8 mouse cellular contexts compared by ENCODE assay signal in genomic region chr3:88191820-88192616, GRCm38 (mm10). TPM values are rescaled to one million over a fixed set of nuclear protein-coding genes. Genes with fewer than 3 reads are reported as not detected.
DNase-seq lines count a peak whose midpoint lies in the region; ATAC-seq and TF ChIP-seq lines count a peak whose summit lies in the region.

No protein-coding gene starts in this region.

- H3K27me3 ChIP-seq in intestine, postnatal 0 days (replicated peaks; ENCODE audit: control insufficient read depth, insufficient read depth, low read length) = peaks cover 40% of the 10 kb centered on the region
- H3K27me3 ChIP-seq in intestine, embryonic 16.5 days (replicated peaks; ENCODE audit: control insufficient read depth, insufficient read depth, low read length) = peaks cover 24% of the 10 kb centered on the region; the same call in 1 of the 2 replicates
- H3K27me3 ChIP-seq in E14TG2a.4 (ENCODE audit: insufficient read depth, low read length) = peaks cover 50% of the 10 kb centered on the region
- peaks cover 34% of the 10 kb centered on the region for H3K27me3 ChIP-seq in stomach, embryonic 15.5 days (replicated peaks)
- peaks cover 68% of the 10 kb centered on the region for H3K27me3 ChIP-seq in heart, embryonic 10.5 days (ENCODE audit: insufficient read depth, poor library complexity, severe bottlenecking)

- no peaks in the 10 kb centered on the region for H3K9me3 ChIP-seq in intestine, postnatal 0 days (ENCODE audit: control insufficient read depth)
- H3K9me3 ChIP-seq in intestine, embryonic 16.5 days (ENCODE audit: control insufficient read depth, low read length) = no peaks in the 10 kb centered on the region
- H3K9me3 ChIP-seq in E14TG2a.4 (ENCODE audit: low read length) = no peaks in the 10 kb centered on the region
- no peaks in the 10 kb centered on the region for H3K9me3 ChIP-seq in stomach, embryonic 15.5 days
- H3K9me3 ChIP-seq in heart, embryonic 10.5 days = no peaks in the 10 kb centered on the region

- H3K36me3 ChIP-seq in intestine, postnatal 0 days (ENCODE audit: control insufficient read depth, insufficient read depth) = no peaks in the 10 kb centered on the region
- no peaks in the 10 kb centered on the region for H3K36me3 ChIP-seq in intestine, embryonic 16.5 days (ENCODE audit: control insufficient read depth, insufficient read depth, low read length)
- no peaks in the 10 kb centered on the region for H3K36me3 ChIP-seq in E14TG2a.4 (ENCODE audit: insufficient read depth, low read length)
- no peaks in the 10 kb centered on the region for H3K36me3 ChIP-seq in stomach, embryonic 15.5 days
- H3K36me3 ChIP-seq in heart, embryonic 10.5 days = no peaks in the 10 kb centered on the region

- no peak for ATAC-seq in intestine, postnatal 0 days
- ATAC-seq in intestine, embryonic 16.5 days = no peak
- ATAC-seq in granulocyte monocyte progenitor cell, adult 5-6 weeks (replicated peaks; ENCODE audit: poor library complexity, severe bottlenecking) = peak; percentile 52; the same call in 1 of the 2 replicates
- 0 out of 2 replicates have a peak, but pooled peaks have one; percentile 14 for ATAC-seq in stomach, embryonic 15.5 days (ENCODE audit: insufficient read depth, low FRiP score, low read depth)

- H3K9ac ChIP-seq in intestine, postnatal 0 days (ENCODE audit: low read depth, low read length) = no peak overlapping the region
- no peak overlapping the region for H3K9ac ChIP-seq in intestine, embryonic 16.5 days (ENCODE audit: low read depth, low read length)
- no peak overlapping the region for H3K9ac ChIP-seq in stomach, embryonic 15.5 days

- no peak overlapping the region for H3K4me2 ChIP-seq in intestine, postnatal 0 days (replicated peaks; ENCODE audit: low read depth)
- H3K4me2 ChIP-seq in intestine, embryonic 16.5 days (ENCODE audit: low read depth, low read length) = no peak overlapping the region
- no peak overlapping the region for H3K4me2 ChIP-seq in stomach, embryonic 15.5 days

- no peak overlapping the region for H3K4me3 ChIP-seq in intestine, postnatal 0 days (ENCODE audit: low read depth, low read length)
- H3K4me3 ChIP-seq in intestine, embryonic 16.5 days (ENCODE audit: low read length) = no peak overlapping the region
- H3K4me3 ChIP-seq in E14TG2a.4 (replicated peaks; ENCODE audit: low read length) = no peak overlapping the region
- no peak overlapping the region for H3K4me3 ChIP-seq in stomach, embryonic 15.5 days (replicated peaks)
- H3K4me3 ChIP-seq in heart, embryonic 10.5 days = no peak overlapping the region

- no peaks in the 10 kb centered on the region for H3K4me1 ChIP-seq in intestine, postnatal 0 days (replicated peaks; ENCODE audit: control insufficient read depth, insufficient read depth, low read length)
- no peaks in the 10 kb centered on the region for H3K4me1 ChIP-seq in intestine, embryonic 16.5 days (ENCODE audit: control insufficient read depth, insufficient read depth, low read length)
- no peaks in the 10 kb centered on the region for H3K4me1 ChIP-seq in E14TG2a.4 (replicated peaks; ENCODE audit: low read depth, low read length)
- no peaks in the 10 kb centered on the region for H3K4me1 ChIP-seq in stomach, embryonic 15.5 days
- H3K4me1 ChIP-seq in heart, embryonic 10.5 days = no peaks in the 10 kb centered on the region

- no peak overlapping the region for H3K27ac ChIP-seq in intestine, postnatal 0 days (ENCODE audit: low read depth, low read length)
- no peak overlapping the region for H3K27ac ChIP-seq in intestine, embryonic 16.5 days (ENCODE audit: low read length)
- H3K27ac ChIP-seq in stomach, embryonic 15.5 days = no peak overlapping the region
- H3K27ac ChIP-seq in heart, embryonic 10.5 days = no peak overlapping the region

- TF ChIP-seq CTCF in intestine, postnatal 0 days (IDR thresholded peaks at IDR 0.05; ENCODE audit: low read depth) = peak; percentile 84
- TF ChIP-seq CTCF in E14TG2a.4 (conservative IDR thresholded peaks at IDR 0.05; ENCODE audit: low read length) = peak; percentile 92

- DNase-seq in cerebellum, adult 8-10 months = peak; percentile 71
- peak; percentile 49 for DNase-seq in lung, postnatal 14 days
- DNase-seq in heart, embryonic 10.5 days (ENCODE audit: low spot score) = no peak

- 25% methylated on average over 9 of the region's 9 CpGs for WGBS in intestine, postnatal 0 days
- WGBS in intestine, embryonic 16.5 days = 30% methylated on average over 9 of the region's 9 CpGs
- 31% methylated on average over 9 of the region's 9 CpGs for WGBS in stomach, embryonic 15.5 days
- 31% methylated on average over 9 of the region's 9 CpGs for WGBS in heart, embryonic 10.5 days

RNA-seq across cellular contexts. Expression of gene Mef2d, which starts 49.8 kb away (rescaled TPM):
- 15.8 and 16.2 TPM in 2 replicates for polyA plus RNA-seq in intestine, postnatal 0 days (2015; fragmentation: Nextera tagmentation; extraction: Ambion mirVana)
- polyA plus RNA-seq in intestine, embryonic 16.5 days (2015; fragmentation: Nextera tagmentation; extraction: Ambion mirVana) = 13.7 and 23.2 TPM in 2 replicates
- 119 and 132 TPM in 2 replicates for total RNA-seq in granulocyte monocyte progenitor cell, adult 5-6 weeks (2014; fragmentation: Nextera tagmentation)
- total RNA-seq in granulocyte monocyte progenitor cell, adult 5-6 weeks (2017) = 42.4 and 52.4 TPM in 2 replicates
- 17.7 and 19.9 TPM in 2 replicates for polyA plus RNA-seq in stomach, embryonic 15.5 days (2015; fragmentation: Nextera tagmentation; extraction: Ambion mirVana)
- polyA plus RNA-seq in heart, embryonic 10.5 days (2016; fragmentation: Nextera tagmentation; extraction: Ambion mirVana) = 35.8 and 47.3 TPM in 2 replicates

Comparison
In these comparisons a context has a peak if more than half of its experiments do, and no peak if none do; other contexts are left out.
1. ATAC-seq: peak in granulocyte monocyte progenitor cell, adult 5-6 weeks (single experiment) and stomach, embryonic 15.5 days (single experiment); none in intestine, postnatal 0 days (single experiment) and intestine, embryonic 16.5 days (single experiment).